Mouse (Mus musculus): ENCODE measurements around the gene Olfr1369-ps1. TPM values are rescaled to one million over a fixed set of nuclear protein-coding genes. Genes with fewer than 3 reads are reported as not detected.
A peak's percentile ranks its signal among the peaks of the same experiment; 100 is the strongest.

The Olfr1369-ps1 gene
- polyA plus RNA-seq, 1 experiment from 2014 or later: 0.05 TPM

- H3K27me3 ChIP-seq (ENCODE audit: control insufficient read depth, insufficient read depth, low read depth, low read length): no peaks in the 10 kb centered on the region
- no peaks in the 10 kb centered on the region for H3K9me3 ChIP-seq (replicated peaks; ENCODE audit: control insufficient read depth, low read length)
- H3K9ac ChIP-seq (ENCODE audit: low read depth, low read length): no peak within 1 kb of the TSS
- H3K4me3 ChIP-seq (ENCODE audit: low read depth, low read length): no peak within 1 kb of the TSS
- ATAC-seq (ENCODE audit: low read depth): no peak
- no peak within 1 kb of the TSS for H3K27ac ChIP-seq (ENCODE audit: low read length)
- no peaks in the 10 kb centered on the region for H3K36me3 ChIP-seq (ENCODE audit: control insufficient read depth, insufficient read depth)
- H3K4me1 ChIP-seq (ENCODE audit: control insufficient read depth, low read depth, low read length): no peaks in the 10 kb centered on the region
- no peak within 1 kb of the TSS for H3K4me2 ChIP-seq (ENCODE audit: low read depth, low read length)
- 45% methylated on average over 4 of the region's 4 CpGs for WGBS (ENCODE audit: insufficient replicate concordance)
Measured at GRCm38 (mm10) chr13:21145767-21146166, 34.5 kb downstream of the Olfr1369-ps1 start, which contains the start of gene Olfr1368. Gene Olfr1368, minus strand, starts transcription at chr13:21145867.

GRCm38 (mm10) chr13:21155888-21156287 is 44.6 kb downstream of the Olfr1369-ps1 start:
- ATAC-seq (ENCODE audit: low read depth): no peak
- H3K9ac ChIP-seq (ENCODE audit: low read depth, low read length): no peak overlapping the region
- no peak overlapping the region for H3K4me2 ChIP-seq (ENCODE audit: low read depth, low read length)
- H3K27ac ChIP-seq (ENCODE audit: low read length): no peak overlapping the region
- H3K36me3 ChIP-seq (ENCODE audit: control insufficient read depth, insufficient read depth): no peaks in the 10 kb centered on the region
- peaks cover 23% of the 10 kb centered on the region for H3K27me3 ChIP-seq (ENCODE audit: control insufficient read depth, insufficient read depth, low read depth, low read length)
- peaks cover 10% of the 10 kb centered on the region; the same call in 1 of the 2 replicates for H3K4me1 ChIP-seq (ENCODE audit: control insufficient read depth, low read depth, low read length)
- 49% methylated on average over 5 of the region's 5 CpGs for WGBS (ENCODE audit: insufficient replicate concordance)
- H3K9me3 ChIP-seq (replicated peaks; ENCODE audit: control insufficient read depth, low read length): no peaks in the 10 kb centered on the region
- H3K4me3 ChIP-seq (ENCODE audit: low read depth, low read length): no peak overlapping the region

- no peaks in the 10 kb centered on the region for H3K9me3 ChIP-seq (replicated peaks; ENCODE audit: control insufficient read depth, low read length)
- H3K4me3 ChIP-seq (ENCODE audit: low read depth, low read length): no peak overlapping the region
- WGBS (ENCODE audit: insufficient replicate concordance): 10% methylated on average over 9 of the region's 9 CpGs
- H3K36me3 ChIP-seq (ENCODE audit: control insufficient read depth, insufficient read depth): no peaks in the 10 kb centered on the region
- H3K4me2 ChIP-seq (ENCODE audit: low read depth, low read length): 0 out of 2 replicates have a peak overlapping the region, but pooled peaks have one; percentile 92
- H3K9ac ChIP-seq (ENCODE audit: low read depth, low read length): no peak overlapping the region
- no peak overlapping the region for H3K27ac ChIP-seq (ENCODE audit: low read length)
- ATAC-seq (ENCODE audit: low read depth): no peak
- H3K4me1 ChIP-seq (ENCODE audit: control insufficient read depth, low read depth, low read length): peaks cover 14% of the 10 kb centered on the region
- peaks cover 23% of the 10 kb centered on the region for H3K27me3 ChIP-seq (ENCODE audit: control insufficient read depth, insufficient read depth, low read depth, low read length)
Measured at GRCm38 (mm10) chr13:21158071-21158470, 46.8 kb downstream of the Olfr1369-ps1 start.

- H3K9me3 ChIP-seq (replicated peaks; ENCODE audit: control insufficient read depth, low read length): no peaks in the 10 kb centered on the region
- peak overlapping the region; percentile 22; the same call in 1 of the 2 replicates for H3K9ac ChIP-seq (ENCODE audit: low read depth, low read length)
- H3K4me1 ChIP-seq (ENCODE audit: control insufficient read depth, low read depth, low read length): peaks cover 14% of the 10 kb centered on the region
- H3K27ac ChIP-seq (ENCODE audit: low read length): no peak overlapping the region
- peaks cover 23% of the 10 kb centered on the region for H3K27me3 ChIP-seq (ENCODE audit: control insufficient read depth, insufficient read depth, low read depth, low read length)
- peak overlapping the region; percentile 78 for H3K4me3 ChIP-seq (ENCODE audit: low read depth, low read length)
- no peak for ATAC-seq (ENCODE audit: low read depth)
- peak overlapping the region; percentile 92 for H3K4me2 ChIP-seq (ENCODE audit: low read depth, low read length)
- WGBS (ENCODE audit: insufficient replicate concordance): under 1% methylated on average over 19 of the region's 19 CpGs
- no peaks in the 10 kb centered on the region for H3K36me3 ChIP-seq (ENCODE audit: control insufficient read depth, insufficient read depth)
Measured at GRCm38 (mm10) chr13:21158785-21159474, 47.6 kb downstream of the Olfr1369-ps1 start.

GRCm38 (mm10) chr13:21159475-21159819 is 48.2 kb downstream of the Olfr1369-ps1 start:
- H3K9me3 ChIP-seq (replicated peaks; ENCODE audit: control insufficient read depth, low read length): no peaks in the 10 kb centered on the region
- peaks cover 23% of the 10 kb centered on the region for H3K27me3 ChIP-seq (ENCODE audit: control insufficient read depth, insufficient read depth, low read depth, low read length)
- H3K9ac ChIP-seq (ENCODE audit: low read depth, low read length): peak overlapping the region; percentile 22; the same call in 1 of the 2 replicates
- H3K4me3 ChIP-seq (ENCODE audit: low read depth, low read length): peak overlapping the region; percentile 78
- ATAC-seq (ENCODE audit: low read depth): no peak
- H3K36me3 ChIP-seq (ENCODE audit: control insufficient read depth, insufficient read depth): no peaks in the 10 kb centered on the region
- H3K27ac ChIP-seq (ENCODE audit: low read length): no peak overlapping the region
- H3K4me1 ChIP-seq (ENCODE audit: control insufficient read depth, low read depth, low read length): peaks cover 14% of the 10 kb centered on the region
- H3K4me2 ChIP-seq (ENCODE audit: low read depth, low read length): peak overlapping the region; percentile 92
- WGBS (ENCODE audit: insufficient replicate concordance): under 1% methylated on average over 15 of the region's 15 CpGs

GRCm38 (mm10) chr13:21160041-21160511 is 48.8 kb downstream of the Olfr1369-ps1 start:
- Histone ChIP-seq H3K27me3 (ENCODE audit: control insufficient read depth, insufficient read depth, low read depth, low read length) (peaks cover 23% of the 10 kb centered on the region), H3K36me3 (ENCODE audit: control insufficient read depth, insufficient read depth) (no peaks in the 10 kb centered on the region), H3K4me2 (ENCODE audit: low read depth, low read length) (peak overlapping the region; percentile 92), H3K4me3 (ENCODE audit: low read depth, low read length) (peak overlapping the region; percentile 78), H3K4me1 (ENCODE audit: control insufficient read depth, low read depth, low read length) (peaks cover 14% of the 10 kb centered on the region), H3K9ac (ENCODE audit: low read depth, low read length) (peak overlapping the region; percentile 13; the same call in 1 of the 2 replicates), H3K9me3 (replicated peaks; ENCODE audit: control insufficient read depth, low read length) (no peaks in the 10 kb centered on the region), H3K27ac (ENCODE audit: low read length) (no peak overlapping the region)
- no peak for ATAC-seq (ENCODE audit: low read depth)
- 0% methylated on average over 16 of the region's 16 CpGs for WGBS (ENCODE audit: insufficient replicate concordance)

GRCm38 (mm10) chr13:21160657-21161590 is 49.6 kb downstream of the Olfr1369-ps1 start:
- ATAC-seq (ENCODE audit: low read depth): peak; percentile 88
- no peak overlapping the region for H3K27ac ChIP-seq (ENCODE audit: low read length)
- H3K9me3 ChIP-seq (replicated peaks; ENCODE audit: control insufficient read depth, low read length): no peaks in the 10 kb centered on the region
- peaks cover 14% of the 10 kb centered on the region for H3K4me1 ChIP-seq (ENCODE audit: control insufficient read depth, low read depth, low read length)
- H3K9ac ChIP-seq (ENCODE audit: low read depth, low read length): peak overlapping the region; percentile 59
- H3K4me2 ChIP-seq (ENCODE audit: low read depth, low read length): peak overlapping the region; percentile 92
- peak overlapping the region; percentile 78 for H3K4me3 ChIP-seq (ENCODE audit: low read depth, low read length)
- H3K36me3 ChIP-seq (ENCODE audit: control insufficient read depth, insufficient read depth): no peaks in the 10 kb centered on the region
- H3K27me3 ChIP-seq (ENCODE audit: control insufficient read depth, insufficient read depth, low read depth, low read length): peaks cover 23% of the 10 kb centered on the region
- WGBS (ENCODE audit: insufficient replicate concordance): under 1% methylated on average over 32 of the region's 32 CpGs

GRCm38 (mm10) chr13:21161591-21161990 is 50.3 kb downstream of the Olfr1369-ps1 start:
- H3K36me3 ChIP-seq (ENCODE audit: control insufficient read depth, insufficient read depth): no peaks in the 10 kb centered on the region
- H3K4me1 ChIP-seq (ENCODE audit: control insufficient read depth, low read depth, low read length): peaks cover 14% of the 10 kb centered on the region
- H3K9me3 ChIP-seq (replicated peaks; ENCODE audit: control insufficient read depth, low read length): no peaks in the 10 kb centered on the region
- peaks cover 23% of the 10 kb centered on the region for H3K27me3 ChIP-seq (ENCODE audit: control insufficient read depth, insufficient read depth, low read depth, low read length)
- H3K4me3 ChIP-seq (ENCODE audit: low read depth, low read length): peak overlapping the region; percentile 78
- no peak overlapping the region for H3K9ac ChIP-seq (ENCODE audit: low read depth, low read length)
- WGBS (ENCODE audit: insufficient replicate concordance): 28% methylated on average over 2 of the region's 2 CpGs
- ATAC-seq (ENCODE audit: low read depth): no peak
- peak overlapping the region; percentile 92 for H3K4me2 ChIP-seq (ENCODE audit: low read depth, low read length)
- no peak overlapping the region for H3K27ac ChIP-seq (ENCODE audit: low read length)

Data from liver, embryonic 16.5 days (tissue).